Mouse (Mus musculus) embryonic stem cell, embryonic (primary cell): ENCODE measurements at regions not wholly inside any gene's neighbourhood (a gene's known extent, or its start where the extent isn't known, plus 50 kb on each side); places are given as distances from the start of the nearest gene placed in this dataset.

Experiments used
- CTCF ChIA-PET, 4 experiments: fragments of 300-600 bp in 2 of 4; fragments of 350-600 bp in 2 of 4; sonication (Branson Sonifier 250); formaldehyde crosslinking; loops; one replicate each; lab custom pipeline; 2022; ENCODE audit warnings: inconsistent platforms in 2 of 4; lab: Charles Lee
- POLR2A ChIA-PET, 4 experiments: fragments of 300-600 bp in 2 of 4; fragments of 350-600 bp in 2 of 4; sonication (Branson Sonifier 250); formaldehyde crosslinking; loops; one replicate each; lab custom pipeline; 2022; ENCODE audit warnings: antibody characterized with exemption in 4 of 4, inconsistent platforms in 1 of 4; lab: Charles Lee

DNA sequence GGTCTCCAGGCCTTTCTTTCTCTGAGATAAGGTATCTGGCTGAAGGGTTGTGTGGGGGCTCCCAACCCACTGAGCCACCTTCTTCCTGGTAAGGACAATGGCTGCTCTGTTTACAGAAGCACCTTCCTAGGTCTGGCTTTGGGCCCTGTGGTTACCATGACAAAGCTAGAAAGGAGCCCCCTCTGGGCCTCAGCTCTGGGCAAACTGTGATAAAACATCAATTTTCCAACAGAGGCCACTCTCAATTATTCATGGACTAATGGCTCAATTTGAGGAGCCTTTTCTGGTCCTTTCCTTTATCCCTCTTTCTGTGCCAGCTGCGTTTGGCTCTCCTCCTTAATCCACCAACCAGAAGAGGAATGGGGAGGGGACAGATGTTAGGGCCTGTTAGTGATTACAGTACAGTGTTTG lies 97.3 kb upstream of the Atp1a1 start:
- POLR2A ChIA-PET = interaction anchor here in 1 of 4 experiments (0.8 kb wide), 1 partner anchor 10 kb away, joined by 3 read pairs; no protein-coding TSS in a partner anchor
- CTCF ChIA-PET = no interaction called here

DNA sequence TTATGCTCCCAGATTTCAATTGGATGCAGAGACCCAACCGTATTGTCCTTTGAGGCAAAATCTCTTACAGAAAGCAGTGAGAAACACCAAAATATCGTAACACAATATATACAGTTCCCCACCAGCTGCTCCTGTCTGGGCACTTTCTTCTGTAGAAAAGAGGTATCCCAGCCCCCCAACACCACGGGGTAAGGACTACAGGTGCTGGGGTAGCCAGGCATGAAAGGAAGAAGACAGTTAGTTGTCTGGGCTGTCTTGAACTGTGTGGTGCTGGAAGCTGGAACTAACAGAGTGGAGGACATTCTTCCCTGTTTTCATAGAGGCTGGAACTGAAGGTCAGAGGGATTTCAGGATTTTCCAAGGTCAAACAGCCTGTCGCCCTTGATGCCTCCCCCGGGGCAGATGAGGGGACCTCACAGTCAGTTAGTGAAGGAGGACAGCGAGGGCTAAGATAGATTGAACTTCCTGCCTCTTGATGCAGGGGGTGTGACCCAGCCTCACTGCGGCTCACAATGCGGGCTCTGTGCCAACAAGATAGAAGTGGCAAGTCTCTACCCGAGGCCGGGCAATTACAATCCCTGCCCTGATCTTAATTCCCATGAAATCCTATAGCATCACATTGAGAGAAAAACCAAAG lies 96.6 kb upstream of the Atp1a1 start:
- CTCF ChIA-PET = no interaction called here
- POLR2A ChIA-PET = interaction anchor here in 2 of 4 experiments (0.8 to 1.5 kb wide), 3 partner anchors 9 to 11 kb away, joined by 3 read pairs; no protein-coding TSS in a partner anchor

DNA sequence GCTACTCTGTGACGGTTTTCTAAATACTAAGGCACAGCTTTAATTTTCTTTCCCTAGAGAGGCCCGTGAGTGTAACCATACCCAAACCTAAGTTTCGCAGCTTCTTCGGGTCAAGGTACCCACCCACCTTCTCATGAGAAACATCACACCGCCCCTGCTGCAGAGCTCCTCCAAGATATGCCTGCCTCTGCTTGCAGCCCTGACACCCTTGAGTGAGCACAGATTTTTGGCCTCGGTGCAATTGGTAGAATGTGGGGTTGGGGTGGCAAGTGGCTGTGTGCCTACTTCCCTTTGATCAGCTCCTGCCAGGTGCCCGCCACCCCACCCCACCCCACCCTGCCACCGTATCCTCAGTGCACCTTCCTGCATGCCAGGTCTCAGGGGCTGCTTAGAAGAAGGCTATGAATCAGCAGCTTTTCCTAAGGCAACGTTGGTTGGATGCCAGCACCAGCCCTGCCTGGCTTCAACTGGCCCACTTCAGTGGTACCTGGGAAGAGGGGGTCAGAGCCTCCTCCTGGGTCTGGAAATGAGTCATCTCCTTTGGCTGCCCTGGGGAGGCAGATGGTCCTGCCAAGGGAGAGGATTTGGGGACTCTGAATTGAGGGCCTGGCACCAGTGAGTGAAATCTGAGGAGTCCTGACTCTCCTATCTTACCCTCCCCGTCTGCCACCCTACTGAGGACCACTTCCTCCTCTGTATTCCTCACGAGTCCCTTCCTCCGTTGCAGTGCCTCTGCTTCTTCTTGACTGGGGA lies 95.6 kb upstream of the Atp1a1 start:
- POLR2A ChIA-PET = interaction anchor here in 2 of 4 experiments (1.2 to 1.5 kb wide), 3 partner anchors 10 to 12 kb away, joined by 3 read pairs; no protein-coding TSS in a partner anchor
- CTCF ChIA-PET = no interaction called here

DNA sequence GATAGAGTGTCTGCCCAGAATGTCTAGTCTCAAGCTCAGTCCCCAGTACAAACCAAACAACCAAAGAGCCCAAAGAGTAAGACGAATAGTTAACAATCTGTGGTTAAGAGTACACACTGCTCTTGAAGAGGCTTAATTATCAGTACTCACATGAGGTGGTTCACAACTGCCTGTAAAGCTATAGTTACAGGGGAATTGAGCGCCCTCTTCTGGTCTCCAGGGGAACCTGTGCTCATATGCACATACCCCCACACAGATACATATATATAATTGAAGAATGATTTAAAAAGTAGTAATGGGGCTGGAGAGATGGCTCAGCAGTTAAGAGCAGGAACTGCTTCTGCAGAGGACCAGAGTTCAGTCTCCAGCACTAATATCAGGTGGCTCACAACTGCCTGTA lies 92.3 kb upstream of the Atp1a1 start:
- ChIA-PET POLR2A (interaction anchor here in 2 of 4 experiments (0.8 to 1.9 kb wide), 2 partner anchors 15 to 93 kb away, joined by 3 to 5 read pairs; no protein-coding TSS in a partner anchor), CTCF (interaction anchor here in 2 of 4 experiments (0.6 to 1.0 kb wide), 4 partner anchors 20 to 205 kb away, joined by 3 to 4 read pairs (median 3); no protein-coding TSS in a partner anchor)

- POLR2A ChIA-PET = interaction anchor here in 2 of 4 experiments (0.6 to 0.8 kb wide), 2 partner anchors 272 to 481 kb away, joined by 3 read pairs; no protein-coding TSS in a partner anchor
- CTCF ChIA-PET = no interaction called here
These were observed 89.8 kb upstream of the Atp1a1 start for GRCm38 (mm10) chr3:101694311-101694710.

GRCm38 (mm10) chr3:101691937-101692604 lies 87.6 kb upstream of the Atp1a1 start:
- ChIA-PET POLR2A (no interaction called here), CTCF (interaction anchor here in 1 of 4 experiments (1.3 kb wide), 1 partner anchor 186 kb away, joined by 4 read pairs; no protein-coding TSS in a partner anchor)

GRCm38 (mm10) chr3:101690779-101691178 lies 86.3 kb upstream of the Atp1a1 start:
- ChIA-PET CTCF (no interaction called here), POLR2A (no interaction called here)

GRCm38 (mm10) chr3:101690222-101690621 lies 85.7 kb upstream of the Atp1a1 start:
- CTCF ChIA-PET = no interaction called here
- POLR2A ChIA-PET = no interaction called here

DNA sequence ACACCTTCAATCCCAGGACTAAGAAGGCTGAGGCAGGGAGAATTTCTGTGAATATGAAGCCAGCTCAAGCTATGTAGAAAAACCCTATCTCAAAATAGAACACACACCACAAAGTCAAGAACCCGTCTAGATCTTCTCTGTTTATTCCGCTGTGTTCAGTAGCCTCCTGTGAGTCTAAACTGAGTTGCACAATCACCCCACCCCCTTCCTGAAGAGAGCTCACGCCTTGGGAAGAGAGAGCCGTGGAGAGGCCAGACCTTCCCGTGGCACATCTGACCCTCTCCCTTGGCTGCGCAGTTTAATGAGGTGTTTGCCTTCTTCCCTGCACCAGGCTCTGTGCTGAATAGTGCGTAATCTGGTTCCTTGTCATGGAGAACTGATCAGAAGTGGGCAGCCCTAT lies 80.7 kb upstream of the Atp1a1 start:
- POLR2A ChIA-PET = interaction anchor here in 1 of 4 experiments (0.6 to 1.2 kb wide), 2 partner anchors 81 to 88 kb away, joined by 3 read pairs; partner anchors contain the start of gene Atp1a1
- CTCF ChIA-PET = no interaction called here

DNA sequence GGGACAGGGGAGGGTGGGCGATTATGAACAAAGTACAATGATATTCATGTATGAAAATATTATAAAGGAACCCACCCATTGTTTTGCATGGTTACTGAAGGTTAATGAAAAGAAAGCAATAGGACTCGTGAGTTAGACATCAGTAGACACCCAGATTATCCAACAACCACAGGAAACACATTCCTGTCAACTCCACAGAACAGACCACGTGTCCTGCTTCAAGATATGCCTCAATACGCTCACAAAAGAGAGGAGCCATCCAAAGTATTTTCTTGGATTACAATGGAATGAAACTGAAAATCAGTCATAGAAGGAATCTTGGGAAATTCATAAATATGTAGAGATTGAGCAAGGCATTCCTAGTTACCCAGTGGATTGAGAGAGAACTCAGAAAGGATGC lies 68.5 kb upstream of the Atp1a1 start:
- CTCF ChIA-PET = no interaction called here
- POLR2A ChIA-PET = no interaction called here

- CTCF ChIA-PET = no interaction called here
These were observed 66.1 kb upstream of the Atp1a1 start for GRCm38 (mm10) chr3:101670561-101671001.

GRCm38 (mm10) chr3:101669743-101670142 lies 65.3 kb upstream of the Atp1a1 start:
- ChIA-PET CTCF (no interaction called here), POLR2A (no interaction called here)

More at GRCm38 (mm10) chr3:101670561-101671001, 66.1 kb upstream of the Atp1a1 start:
- POLR2A ChIA-PET = no interaction called here

GRCm38 (mm10) chr3:101667767-101668387 lies 63.4 kb upstream of the Atp1a1 start:
- CTCF ChIA-PET = no interaction called here
- POLR2A ChIA-PET = no interaction called here

- POLR2A ChIA-PET = no interaction called here
- CTCF ChIA-PET = interaction anchor here in 1 of 4 experiments (0.6 kb wide), 1 partner anchor 165 kb away, joined by 3 read pairs; no protein-coding TSS in a partner anchor
These were observed 62.7 kb upstream of the Atp1a1 start for GRCm38 (mm10) chr3:101667186-101667585.

- ChIA-PET POLR2A (interaction anchor here in 1 of 4 experiments (0.6 kb wide), 1 partner anchor 146 kb away, joined by 3 read pairs; no protein-coding TSS in a partner anchor), CTCF (no interaction called here)
These were observed 62.1 kb upstream of the Atp1a1 start for GRCm38 (mm10) chr3:101666583-101666982.

- POLR2A ChIA-PET = interaction anchor here in 1 of 4 experiments (0.6 to 0.9 kb wide), 3 partner anchors 51 to 566 kb away, joined by 3 to 4 read pairs (median 3); partner anchors contain the start of gene Atp1a1
These were observed 56.9 kb upstream of the Atp1a1 start for GRCm38 (mm10) chr3:101661184-101661992.

DNA sequence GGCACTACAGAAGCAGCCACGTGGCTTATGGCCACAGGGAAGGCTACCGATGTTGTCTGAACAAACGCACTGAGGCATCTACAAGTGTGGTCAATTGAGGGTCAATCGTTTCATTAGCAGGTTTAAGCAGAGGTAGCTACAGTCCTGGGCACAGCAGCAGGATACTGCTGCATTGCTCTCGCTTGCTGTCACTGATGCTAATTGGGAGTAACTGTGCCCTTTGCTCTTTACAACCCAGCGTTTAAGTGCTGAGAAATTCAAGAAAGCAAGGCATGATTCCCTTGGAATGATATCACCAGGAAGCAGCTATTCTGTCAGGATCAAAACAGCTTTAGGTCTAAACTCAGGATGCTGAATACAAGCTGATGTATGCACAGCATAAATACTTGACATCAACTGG lies 56.2 kb upstream of the Atp1a1 start:
- ChIA-PET POLR2A (no interaction called here), CTCF (no interaction called here)

More at GRCm38 (mm10) chr3:101661184-101661992, 56.9 kb upstream of the Atp1a1 start:
- CTCF ChIA-PET = interaction anchor here in 1 of 4 experiments (0.7 kb wide), 1 partner anchor 357 kb away, joined by 4 read pairs; no protein-coding TSS in a partner anchor

GRCm38 (mm10) chr3:101660176-101660575 lies 55.7 kb upstream of the Atp1a1 start:
- POLR2A ChIA-PET = no interaction called here
- CTCF ChIA-PET = interaction anchor here in 1 of 4 experiments (0.6 kb wide), 1 partner anchor 748 kb away, joined by 3 read pairs; no protein-coding TSS in a partner anchor
